Mouse (Mus musculus): ENCODE data around the gene Fbxl22. TPM values are rescaled to one million over a fixed set of nuclear protein-coding genes. Genes with fewer than 3 reads are reported as not detected.

Gene Fbxl22
- polyA plus RNA-seq, 1 experiment from 2014 or later = 2.5 TPM

Other genes with a start within 250 kb of the Fbxl22 start
- 28.9 and 29.8 TPM in 2 replicates for gene Herc1, start 164.1 kb downstream of the Fbxl22 start, polyA plus RNA-seq (2016; fragmentation: Nextera tagmentation; extraction: Ambion mirVana)
- 76.0 and 84.3 TPM in 2 replicates for gene Usp3, start 78.5 kb upstream of the Fbxl22 start, polyA plus RNA-seq (2016; fragmentation: Nextera tagmentation; extraction: Ambion mirVana)
- 5.1 and 7.9 TPM in 2 replicates for gene Car12, start 199.1 kb upstream of the Fbxl22 start, polyA plus RNA-seq (2016; fragmentation: Nextera tagmentation; extraction: Ambion mirVana)